Mouse (Mus musculus): ENCODE data around the gene Olfr282. TPM values are rescaled to one million over a fixed set of nuclear protein-coding genes. Genes with fewer than 3 reads are reported as not detected.
"Not testable (repeated sequence)": the region's sequence is repeated elsewhere in the genome, so short reads cannot be mapped to it uniquely, and the experiment has no call there.

The Olfr282 gene
- not detected in 2 replicates for polyA plus RNA-seq (2014; fragmentation: Nextera tagmentation; extraction: Ambion mirVana)

- H3K27ac ChIP-seq (ENCODE audit: low read depth, low read length); H3K9ac ChIP-seq (replicated peaks; ENCODE audit: low read depth, low read length); H3K4me3 ChIP-seq (ENCODE audit: low read depth, low read length); H3K36me3 ChIP-seq (ENCODE audit: control insufficient read depth, insufficient read depth, low read length); H3K4me2 ChIP-seq (ENCODE audit: low read depth, low read length); ATAC-seq (ENCODE audit: low read depth); H3K4me1 ChIP-seq (ENCODE audit: control insufficient read depth, insufficient read depth, low read length); H3K27me3 ChIP-seq (ENCODE audit: control insufficient read depth, insufficient read depth, low read length); H3K9me3 ChIP-seq (ENCODE audit: control insufficient read depth, low read length): not testable (repeated sequence)
- 73% methylated on average over 5 of the region's 5 CpGs for WGBS
Measured at GRCm38 (mm10) chr15:98430925-98431324, at the start of gene Olfr282. Olfr282 (plus strand) TSS chr15:98431225.

- ATAC-seq (ENCODE audit: low read depth) = no peak
- H3K4me2 ChIP-seq (ENCODE audit: low read depth, low read length) = no peak overlapping the region
- H3K27me3 ChIP-seq (ENCODE audit: control insufficient read depth, insufficient read depth, low read length) = no peaks in the 10 kb centered on the region
- no peak overlapping the region for H3K4me3 ChIP-seq (ENCODE audit: low read depth, low read length)
- no peak overlapping the region for H3K9ac ChIP-seq (replicated peaks; ENCODE audit: low read depth, low read length)
- no peak overlapping the region for H3K27ac ChIP-seq (ENCODE audit: low read depth, low read length)
- H3K36me3 ChIP-seq (ENCODE audit: control insufficient read depth, insufficient read depth, low read length) = no peaks in the 10 kb centered on the region
- no peaks in the 10 kb centered on the region for H3K9me3 ChIP-seq (ENCODE audit: control insufficient read depth, low read length)
- no peaks in the 10 kb centered on the region for H3K4me1 ChIP-seq (ENCODE audit: control insufficient read depth, insufficient read depth, low read length)
- WGBS = 83% methylated on average over 2 of the region's 2 CpGs
Measured at GRCm38 (mm10) chr15:98387621-98388020, 43.4 kb upstream of the Olfr282 start.

GRCm38 (mm10) chr15:98389796-98390195 is 41.2 kb upstream of the Olfr282 start:
- ATAC-seq (ENCODE audit: low read depth) = 0 out of 2 replicates have a peak, but pooled peaks have one; percentile 14
- H3K4me1 ChIP-seq (ENCODE audit: control insufficient read depth, insufficient read depth, low read length) = no peaks in the 10 kb centered on the region
- no peak overlapping the region for H3K9ac ChIP-seq (replicated peaks; ENCODE audit: low read depth, low read length)
- no peaks in the 10 kb centered on the region for H3K36me3 ChIP-seq (ENCODE audit: control insufficient read depth, insufficient read depth, low read length)
- no peak overlapping the region for H3K4me3 ChIP-seq (ENCODE audit: low read depth, low read length)
- H3K27ac ChIP-seq (ENCODE audit: low read depth, low read length) = no peak overlapping the region
- H3K9me3 ChIP-seq (ENCODE audit: control insufficient read depth, low read length) = no peaks in the 10 kb centered on the region
- H3K4me2 ChIP-seq (ENCODE audit: low read depth, low read length) = no peak overlapping the region
- WGBS = 33% methylated on average over 7 of the region's 7 CpGs
- no peaks in the 10 kb centered on the region for H3K27me3 ChIP-seq (ENCODE audit: control insufficient read depth, insufficient read depth, low read length)

- Histone ChIP-seq H3K27me3 (ENCODE audit: control insufficient read depth, insufficient read depth, low read length) (no peaks in the 10 kb centered on the region), H3K9me3 (ENCODE audit: control insufficient read depth, low read length) (no peaks in the 10 kb centered on the region), H3K4me3 (ENCODE audit: low read depth, low read length) (no peak overlapping the region), H3K27ac (ENCODE audit: low read depth, low read length) (no peak overlapping the region), H3K4me1 (ENCODE audit: control insufficient read depth, insufficient read depth, low read length) (no peaks in the 10 kb centered on the region), H3K4me2 (ENCODE audit: low read depth, low read length) (no peak overlapping the region), H3K9ac (replicated peaks; ENCODE audit: low read depth, low read length) (no peak overlapping the region), H3K36me3 (ENCODE audit: control insufficient read depth, insufficient read depth, low read length) (no peaks in the 10 kb centered on the region)
- WGBS = 72% methylated on average over 10 of the region's 10 CpGs
- no peak for ATAC-seq (ENCODE audit: low read depth)
Measured at GRCm38 (mm10) chr15:98391081-98391902, 39.7 kb upstream of the Olfr282 start.

- Histone ChIP-seq H3K36me3 (ENCODE audit: control insufficient read depth, insufficient read depth, low read length) (no peaks in the 10 kb centered on the region), H3K27me3 (ENCODE audit: control insufficient read depth, insufficient read depth, low read length) (no peaks in the 10 kb centered on the region), H3K4me3 (ENCODE audit: low read depth, low read length) (no peak overlapping the region), H3K4me1 (ENCODE audit: control insufficient read depth, insufficient read depth, low read length) (no peaks in the 10 kb centered on the region), H3K9ac (replicated peaks; ENCODE audit: low read depth, low read length) (no peak overlapping the region), H3K4me2 (ENCODE audit: low read depth, low read length) (no peak overlapping the region), H3K27ac (ENCODE audit: low read depth, low read length) (no peak overlapping the region), H3K9me3 (ENCODE audit: control insufficient read depth, low read length) (no peaks in the 10 kb centered on the region)
- 45% methylated on average over 2 of the region's 2 CpGs for WGBS
- ATAC-seq (ENCODE audit: low read depth) = no peak
Measured at GRCm38 (mm10) chr15:98391903-98392187, 39.2 kb upstream of the Olfr282 start.

- no peaks in the 10 kb centered on the region for H3K4me1 ChIP-seq (ENCODE audit: control insufficient read depth, insufficient read depth, low read length)
- H3K4me3 ChIP-seq (ENCODE audit: low read depth, low read length) = no peak overlapping the region
- no peak for ATAC-seq (ENCODE audit: low read depth)
- H3K27me3 ChIP-seq (ENCODE audit: control insufficient read depth, insufficient read depth, low read length) = no peaks in the 10 kb centered on the region
- H3K9ac ChIP-seq (replicated peaks; ENCODE audit: low read depth, low read length) = no peak overlapping the region
- no peak overlapping the region for H3K27ac ChIP-seq (ENCODE audit: low read depth, low read length)
- H3K36me3 ChIP-seq (ENCODE audit: control insufficient read depth, insufficient read depth, low read length) = no peaks in the 10 kb centered on the region
- H3K4me2 ChIP-seq (ENCODE audit: low read depth, low read length) = no peak overlapping the region
- H3K9me3 ChIP-seq (ENCODE audit: control insufficient read depth, low read length) = no peaks in the 10 kb centered on the region
- 88% methylated on average over 1 of the region's 1 CpGs for WGBS
Measured at GRCm38 (mm10) chr15:98397136-98397535, 33.9 kb upstream of the Olfr282 start.

- Histone ChIP-seq H3K9me3 (ENCODE audit: control insufficient read depth, low read length) (no peaks in the 10 kb centered on the region), H3K4me1 (ENCODE audit: control insufficient read depth, insufficient read depth, low read length) (no peaks in the 10 kb centered on the region), H3K4me3 (ENCODE audit: low read depth, low read length) (no peak overlapping the region), H3K27me3 (ENCODE audit: control insufficient read depth, insufficient read depth, low read length) (no peaks in the 10 kb centered on the region), H3K27ac (ENCODE audit: low read depth, low read length) (no peak overlapping the region), H3K36me3 (ENCODE audit: control insufficient read depth, insufficient read depth, low read length) (no peaks in the 10 kb centered on the region), H3K9ac (replicated peaks; ENCODE audit: low read depth, low read length) (no peak overlapping the region), H3K4me2 (ENCODE audit: low read depth, low read length) (no peak overlapping the region)
- 90% methylated on average over 10 of the region's 10 CpGs for WGBS
- ATAC-seq (ENCODE audit: low read depth) = no peak
Measured at GRCm38 (mm10) chr15:98402356-98402755, 28.7 kb upstream of the Olfr282 start.

GRCm38 (mm10) chr15:98408406-98409060 is 22.5 kb upstream of the Olfr282 start:
- H3K36me3 ChIP-seq (ENCODE audit: control insufficient read depth, insufficient read depth, low read length) = no peaks in the 10 kb centered on the region
- H3K27ac ChIP-seq (ENCODE audit: low read depth, low read length) = no peak overlapping the region

GRCm38 (mm10) chr15:98409635-98410034 is 21.4 kb upstream of the Olfr282 start:
- H3K9ac ChIP-seq (replicated peaks; ENCODE audit: low read depth, low read length) = no peak overlapping the region
- no peak for ATAC-seq (ENCODE audit: low read depth)

More at GRCm38 (mm10) chr15:98408406-98409060, 22.5 kb upstream of the Olfr282 start:
- Histone ChIP-seq H3K4me3 (ENCODE audit: low read depth, low read length) (no peak overlapping the region), H3K4me1 (ENCODE audit: control insufficient read depth, insufficient read depth, low read length) (no peaks in the 10 kb centered on the region), H3K4me2 (ENCODE audit: low read depth, low read length) (no peak overlapping the region), H3K9ac (replicated peaks; ENCODE audit: low read depth, low read length) (no peak overlapping the region), H3K9me3 (ENCODE audit: control insufficient read depth, low read length) (no peaks in the 10 kb centered on the region), H3K27me3 (ENCODE audit: control insufficient read depth, insufficient read depth, low read length) (no peaks in the 10 kb centered on the region)
- no peak for ATAC-seq (ENCODE audit: low read depth)
- WGBS = 75% methylated on average over 17 of the region's 17 CpGs

More at GRCm38 (mm10) chr15:98409635-98410034, 21.4 kb upstream of the Olfr282 start:
- WGBS = 91% methylated on average over 2 of the region's 2 CpGs
- no peaks in the 10 kb centered on the region for H3K27me3 ChIP-seq (ENCODE audit: control insufficient read depth, insufficient read depth, low read length)
- no peaks in the 10 kb centered on the region for H3K4me1 ChIP-seq (ENCODE audit: control insufficient read depth, insufficient read depth, low read length)
- H3K4me3 ChIP-seq (ENCODE audit: low read depth, low read length) = no peak overlapping the region
- H3K4me2 ChIP-seq (ENCODE audit: low read depth, low read length) = no peak overlapping the region
- H3K36me3 ChIP-seq (ENCODE audit: control insufficient read depth, insufficient read depth, low read length) = no peaks in the 10 kb centered on the region
- H3K9me3 ChIP-seq (ENCODE audit: control insufficient read depth, low read length) = no peaks in the 10 kb centered on the region
- no peak overlapping the region for H3K27ac ChIP-seq (ENCODE audit: low read depth, low read length)

All from neural tube, embryonic 14.5 days (tissue).